Mouse (Mus musculus) CD4-positive helper T cell, adult 2 months (primary cell): ENCODE results near the gene Gpank1.

ENCODE experiments used
- DNase-seq: peaks from one replicate; pipeline ENCODE4 v3.0.0-alpha.2; 2012; ENCODE audit warnings: low read depth, missing footprints, low spot score

Gpank1 gene

DNA sequence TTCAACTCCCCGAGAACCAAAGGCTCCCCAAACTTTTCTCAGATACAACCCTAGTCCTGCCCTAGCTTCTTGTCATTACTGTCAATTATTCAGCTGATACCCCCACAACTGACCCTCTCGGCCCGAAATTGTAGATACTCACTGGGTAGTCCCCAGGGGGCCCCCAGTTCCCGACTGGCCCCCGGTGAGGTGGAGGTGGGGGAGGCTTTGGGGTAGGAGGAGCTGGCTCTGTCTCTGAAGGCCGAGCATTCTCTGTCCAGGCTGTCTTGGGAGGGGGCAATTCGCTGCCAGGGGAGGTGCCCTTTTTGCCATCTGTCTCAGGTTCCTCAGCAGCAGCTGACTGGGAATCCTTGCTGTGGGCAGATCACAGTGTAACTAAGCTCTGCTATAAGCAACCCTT is 38.4 kb downstream of the Gpank1 start:
- DNase-seq: no peak

DNA sequence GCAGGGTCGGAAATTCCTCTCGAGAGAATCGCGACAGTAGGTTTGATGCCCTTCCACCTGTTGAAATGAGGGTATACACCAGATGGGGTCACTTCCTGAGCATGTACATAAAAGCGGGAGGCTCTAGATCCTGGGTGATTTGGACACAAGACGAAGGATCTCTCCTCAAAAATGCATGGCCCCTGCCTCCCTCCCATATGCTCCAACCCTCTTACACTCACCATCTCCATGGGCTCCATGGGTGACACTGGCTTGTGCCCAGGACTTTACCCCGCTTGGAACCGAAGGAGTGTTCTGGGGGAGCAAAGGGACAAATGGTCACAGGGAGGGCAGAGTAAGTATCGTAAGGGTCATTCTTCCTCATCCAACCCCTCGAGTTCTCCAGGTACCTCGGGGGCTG is 40.2 kb downstream of the Gpank1 start:
- no peak for DNase-seq

DNA sequence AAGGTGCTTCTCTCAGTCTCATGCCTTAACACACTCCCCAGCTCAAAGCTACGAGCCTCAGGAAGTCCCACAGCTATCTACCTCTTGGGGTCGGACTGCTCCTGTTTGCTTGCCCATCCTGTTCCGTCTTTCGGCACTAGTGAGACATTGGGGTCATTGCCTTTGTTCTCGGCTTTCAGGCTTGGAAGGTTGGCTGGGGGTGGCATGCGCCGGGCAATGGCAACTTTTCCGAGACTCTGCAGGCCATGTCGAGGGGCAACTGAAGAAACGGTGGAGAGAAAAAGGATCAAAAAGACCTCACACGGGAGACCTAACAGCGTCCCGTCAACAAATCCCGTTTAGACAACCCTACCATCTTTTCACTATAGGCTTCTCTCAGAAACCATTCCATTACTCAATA is 40.9 kb downstream of the Gpank1 start:
- no peak for DNase-seq

DNA sequence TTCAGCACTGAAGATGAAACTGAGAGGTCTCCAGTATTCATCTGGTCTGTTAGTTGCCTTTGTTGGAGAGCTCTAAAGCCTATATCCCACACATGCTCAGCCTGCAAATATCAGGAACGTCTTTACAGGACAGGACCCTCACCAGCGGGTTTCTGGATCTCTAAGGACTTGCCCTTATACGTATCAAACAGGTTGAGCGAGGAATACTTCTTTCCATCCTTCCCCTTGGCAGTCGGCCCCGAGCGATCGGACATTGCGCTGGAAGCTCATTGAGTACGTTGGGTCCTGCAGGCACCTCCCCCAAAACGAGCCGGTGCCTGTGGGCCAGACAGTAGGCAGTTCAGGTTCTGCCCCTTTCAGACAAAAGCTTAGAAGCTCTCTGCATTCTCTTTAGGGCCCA is 41.5 kb downstream of the Gpank1 start:
- DNase-seq: no peak

DNA sequence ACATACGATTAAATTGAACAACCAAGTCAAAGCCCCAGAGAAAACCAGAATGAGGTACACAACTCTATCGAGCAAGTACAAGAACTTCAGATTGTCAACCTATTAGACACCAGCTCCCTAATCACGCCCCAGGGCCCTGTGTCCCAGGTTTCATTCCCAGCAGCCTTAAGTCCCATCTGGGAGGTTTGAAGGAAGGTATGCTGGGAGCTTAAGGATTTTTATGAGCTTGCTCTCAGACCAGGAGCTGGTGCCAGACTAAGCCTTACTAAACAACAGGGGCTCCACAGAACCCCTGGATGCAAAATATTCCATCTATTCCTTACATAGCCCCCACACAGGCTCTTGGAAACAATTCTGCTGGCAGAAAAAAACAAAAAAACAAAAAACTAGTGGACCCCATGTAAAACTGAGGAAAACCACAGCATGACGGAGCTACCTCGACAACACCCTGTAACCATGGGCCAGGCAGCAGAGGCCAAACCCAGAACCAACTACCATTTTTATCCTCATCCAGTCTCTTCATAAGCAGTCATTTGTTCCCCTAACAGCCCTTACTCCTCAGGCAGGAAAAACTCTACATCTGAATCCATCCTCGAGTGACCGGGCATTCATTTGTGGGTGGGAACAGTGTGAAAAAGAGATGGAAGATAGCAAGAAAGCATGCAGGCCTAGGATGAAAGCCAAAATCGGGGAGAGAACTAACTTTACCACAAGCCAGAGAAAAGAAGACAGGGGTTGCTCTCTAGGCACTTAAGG is 42.2 kb downstream of the Gpank1 start:
- DNase-seq: peak; percentile 37

DNA sequence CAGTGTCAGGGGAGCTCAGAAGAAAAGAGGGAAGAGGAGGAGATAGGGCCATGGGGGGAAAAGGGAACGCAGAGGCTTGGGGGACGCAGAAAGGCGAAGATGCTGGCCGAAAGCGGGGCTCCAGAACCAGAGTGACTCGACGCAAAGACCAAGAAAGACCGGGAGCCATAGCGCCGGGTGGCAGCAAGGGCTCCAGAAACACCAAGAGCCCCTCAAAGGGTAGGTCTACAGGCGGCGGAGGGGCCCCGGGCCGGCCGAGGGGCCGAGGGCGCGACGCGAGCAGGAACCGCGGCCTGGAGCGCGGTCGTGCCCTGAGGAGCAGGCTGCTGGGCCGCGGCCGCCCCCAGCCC is 42.9 kb downstream of the Gpank1 start:
- DNase-seq: no peak

DNA sequence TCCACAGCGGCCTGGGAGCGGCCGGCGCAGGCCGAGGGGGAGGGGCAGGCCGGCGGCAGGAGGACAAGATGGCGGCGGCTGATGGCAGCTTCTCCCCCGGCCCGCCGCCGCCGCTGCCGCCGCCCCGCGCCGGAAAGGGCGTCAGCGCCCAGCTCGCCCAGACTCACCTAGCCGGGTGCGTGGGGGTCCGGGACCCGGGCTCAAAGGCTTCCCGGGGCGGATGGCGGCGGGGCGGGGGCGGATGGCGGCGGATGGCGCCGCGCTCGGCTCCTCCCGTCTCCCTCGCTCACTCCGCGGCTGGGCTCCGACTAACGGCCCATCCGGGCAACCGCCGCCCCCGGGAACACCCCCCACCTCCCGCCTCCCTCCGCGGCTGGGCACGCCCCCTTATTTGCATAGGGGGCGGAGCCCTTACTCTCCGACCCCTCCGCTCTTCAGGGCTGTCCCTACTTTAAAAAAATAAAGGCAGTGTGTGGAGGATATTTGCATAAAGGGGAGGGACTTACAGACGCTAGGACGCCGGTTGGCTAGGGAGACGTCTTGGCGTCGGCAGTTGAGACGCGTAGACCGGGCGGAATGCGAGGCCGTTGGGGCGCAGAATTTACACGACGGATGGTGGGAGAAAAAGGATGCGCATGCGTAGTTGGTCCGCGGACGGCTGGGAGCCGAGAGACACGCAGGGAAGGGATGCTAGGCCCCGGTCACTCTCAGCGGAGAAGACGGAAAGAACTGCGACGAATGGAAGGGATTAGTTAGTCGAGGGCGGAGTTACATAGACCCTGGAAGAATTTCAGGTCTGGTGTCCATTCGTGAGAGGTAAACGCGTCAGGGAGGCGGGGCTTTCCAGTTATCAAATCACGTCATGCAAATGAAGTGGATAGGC is 43.6 kb downstream of the Gpank1 start, which contains the start of gene Prrc2a:
Gene Prrc2a (minus strand): TSS at position 330 of the 883 bp plus-strand sequence.
- peak; percentile 99 for DNase-seq

DNA sequence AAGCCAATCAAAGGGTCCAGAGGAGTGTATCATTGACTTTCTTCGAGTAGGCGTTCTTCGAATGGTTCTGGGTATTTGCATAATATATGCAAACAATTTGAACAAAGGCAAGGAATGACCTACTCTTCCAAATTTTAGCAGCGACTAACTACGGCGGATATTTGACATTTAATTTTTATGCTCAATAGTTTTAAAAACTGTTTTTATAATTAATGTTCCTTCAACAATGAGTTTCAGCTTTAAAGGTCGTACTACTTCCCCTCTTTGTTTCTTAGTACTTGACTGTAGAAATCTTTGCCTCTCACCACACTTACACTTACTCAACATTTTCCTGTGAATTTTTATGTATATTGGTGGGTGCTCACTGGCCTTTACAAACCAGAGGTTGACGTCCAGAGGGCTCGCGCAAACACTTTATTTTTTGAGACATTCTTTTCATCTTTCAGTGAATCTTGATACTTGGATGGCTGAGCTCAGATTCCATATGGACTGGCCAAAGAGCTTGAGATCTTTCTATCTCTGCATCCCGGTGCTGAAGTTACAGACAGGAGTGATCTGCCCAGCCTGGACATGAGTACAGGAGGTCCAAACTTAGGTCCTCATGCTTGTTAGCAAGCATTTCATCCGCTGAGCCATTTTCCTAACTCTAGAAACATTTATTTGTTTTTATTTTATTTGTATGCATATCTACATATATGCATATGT is 44.3 kb downstream of the Gpank1 start:
- DNase-seq: no peak

DNA sequence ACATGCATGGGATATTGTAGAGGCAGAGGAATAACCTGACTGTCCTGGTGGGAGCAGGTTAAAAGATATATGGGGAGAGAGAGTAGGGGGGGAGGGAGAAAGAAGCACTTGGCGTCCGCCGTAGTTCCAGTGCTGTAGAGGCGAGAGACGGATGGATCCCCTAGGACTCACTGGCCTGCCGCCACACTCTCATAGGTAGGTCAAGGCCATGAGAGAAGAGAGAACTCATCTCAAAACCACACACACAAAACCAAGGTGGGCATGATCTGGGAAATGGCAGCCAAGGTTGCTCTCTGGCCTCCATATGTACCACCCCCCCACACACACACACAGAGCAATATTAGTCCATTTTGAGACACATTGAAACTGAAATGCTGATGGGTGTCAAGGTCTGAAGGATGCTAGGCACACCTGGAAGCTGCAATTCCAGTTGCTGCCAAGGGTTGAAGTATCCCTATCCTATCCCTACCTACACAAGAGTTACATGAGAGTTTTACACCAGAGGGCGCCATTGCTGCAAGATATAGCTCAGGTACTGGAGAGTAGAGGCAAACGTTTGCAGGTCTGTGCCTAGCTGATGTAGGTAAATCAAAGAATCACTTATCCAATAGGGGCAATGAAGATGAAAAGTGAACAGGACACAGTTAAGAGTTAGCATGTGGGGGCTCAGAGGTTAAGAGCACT is 45.2 kb downstream of the Gpank1 start:
- peak; percentile 89 for DNase-seq

DNA sequence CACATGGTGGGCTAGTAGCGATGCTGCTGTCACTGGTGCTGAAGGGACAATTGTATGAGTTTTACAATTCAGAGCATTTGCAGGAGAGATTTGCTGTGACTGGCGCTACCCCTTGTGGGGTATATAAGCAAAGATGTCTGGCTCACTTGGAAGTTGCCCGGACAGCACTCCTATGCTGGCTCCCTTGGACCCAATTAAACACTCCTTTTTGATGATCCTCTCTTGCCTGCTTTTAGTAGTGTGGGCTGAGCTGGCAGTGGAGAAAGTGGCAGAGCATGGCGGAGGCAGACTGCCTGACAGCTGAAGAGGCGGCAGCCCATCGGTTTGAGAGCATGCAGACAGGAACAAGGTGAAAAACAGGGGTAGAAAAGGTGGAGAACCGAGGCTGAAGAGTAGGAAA is 46.5 kb downstream of the Gpank1 start:
- DNase-seq: no peak

DNA sequence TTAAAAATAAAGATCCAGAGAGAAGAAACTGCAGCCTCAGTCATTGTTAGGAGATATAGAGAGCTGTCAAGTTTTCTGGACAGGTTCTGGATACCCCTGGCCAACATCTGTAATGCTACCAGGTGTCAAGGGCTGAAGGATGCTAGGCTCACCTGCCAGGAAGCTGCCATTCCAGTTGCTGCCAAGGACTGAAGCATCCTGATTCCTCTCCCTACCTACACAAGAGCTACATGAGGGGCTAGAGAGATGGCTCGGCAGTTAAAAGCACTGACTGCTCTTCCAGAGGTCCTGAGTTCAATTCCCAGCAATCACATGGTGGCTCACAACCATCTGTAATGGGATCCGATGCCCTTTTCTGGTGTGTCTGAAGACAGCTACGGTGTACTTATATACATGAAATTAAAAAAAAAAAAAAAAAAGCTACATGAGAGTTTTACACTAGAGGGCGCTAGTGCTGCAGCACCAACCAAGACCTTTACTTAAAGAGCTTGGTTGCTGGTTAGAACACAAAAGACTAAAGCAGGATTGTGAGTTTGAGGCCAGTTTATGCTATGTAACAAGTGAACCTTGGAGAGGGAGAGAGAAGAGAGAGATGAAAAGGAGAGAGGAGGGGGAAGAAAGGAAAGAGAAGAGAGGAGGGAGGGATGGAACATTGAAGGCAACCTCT is 47.4 kb downstream of the Gpank1 start:
- DNase-seq: peak; percentile 87

DNA sequence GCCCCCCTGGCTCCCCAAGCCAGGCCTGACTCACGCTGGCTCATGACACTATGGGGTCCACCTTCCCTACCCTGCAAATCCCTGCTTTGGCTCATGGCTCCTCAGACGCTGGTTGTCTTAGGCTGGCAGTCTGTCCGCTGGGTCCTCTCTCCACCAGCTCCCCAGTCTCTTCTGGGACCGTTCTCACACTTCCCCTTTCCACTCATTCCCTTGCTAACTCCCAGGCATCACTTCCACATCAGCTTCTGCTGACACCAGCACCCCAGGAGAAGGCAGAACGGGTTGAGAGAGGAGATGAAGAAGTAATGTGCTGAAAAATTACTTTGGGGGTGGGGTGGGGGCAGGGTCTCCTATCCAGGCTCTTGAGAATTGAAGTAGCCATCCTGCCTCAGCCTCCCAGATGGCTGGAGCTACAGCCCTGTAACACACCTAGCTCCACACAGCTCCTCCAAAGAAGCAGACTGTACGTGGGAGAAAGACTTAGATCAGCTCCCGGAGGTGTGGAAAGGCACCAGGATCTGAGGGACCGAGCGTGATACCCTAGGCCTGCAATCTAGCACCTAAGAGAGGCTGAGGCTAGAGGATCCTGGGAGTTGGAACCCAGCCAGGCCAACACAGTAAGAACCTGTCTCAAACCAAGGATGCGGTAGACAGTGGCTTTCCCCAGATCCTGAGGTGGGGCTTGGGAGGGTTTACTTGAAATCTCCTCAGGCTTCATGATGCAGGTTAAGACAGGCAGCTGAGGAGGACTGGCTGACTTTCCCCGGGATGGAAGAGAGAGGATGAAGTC is 51.4 kb downstream of the Gpank1 start:
- DNase-seq: peak; percentile 77

DNA sequence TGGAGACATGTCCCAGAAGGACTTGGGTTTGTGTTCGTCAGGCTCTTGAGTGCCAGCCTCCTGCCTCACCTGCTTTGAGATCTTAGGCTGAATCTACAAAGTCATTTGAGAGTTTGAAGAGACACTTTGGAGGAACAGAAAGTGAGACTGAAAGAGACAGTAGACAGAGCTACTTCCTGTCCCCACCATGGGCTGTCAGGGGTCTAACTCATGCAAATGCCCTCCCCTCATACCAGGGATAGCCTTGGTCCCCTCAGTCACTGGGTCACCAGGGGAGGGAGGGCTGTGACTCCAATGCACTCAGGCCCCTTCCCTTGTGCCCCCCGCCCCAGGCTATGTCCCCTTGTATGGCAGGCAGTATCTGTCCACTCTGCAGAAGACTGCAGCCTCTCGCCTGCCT is 52.1 kb downstream of the Gpank1 start:
- DNase-seq: peak; percentile 71
